Mouse (Mus musculus) midbrain, embryonic 13.5 days (tissue): ENCODE measurements around the gene Cdh24. TPM values are rescaled to one million over a fixed set of nuclear protein-coding genes. Genes with fewer than 3 reads are reported as not detected.
"Not testable (repeated sequence)": the region's sequence is repeated elsewhere in the genome, so short reads cannot be mapped to it uniquely, and the experiment has no call there.

Experiments
- ATAC-seq: fragments of 200-750 bp; cut with Nextera tagmentation; 2 replicates; pipeline ENCODE4 v1.8.0; 2017; ENCODE audit warnings: mild to moderate bottlenecking, moderate TSS enrichment, moderate library complexity
- H3K27ac ChIP-seq: fragments of 300-500 bp; sonication (generic); 2 replicates; pipeline ENCODE4 v1.5.1; 2015; ENCODE audit warnings: inconsistent platforms, mild to moderate bottlenecking, moderate library complexity
- H3K27me3 ChIP-seq: fragments of 300-500 bp; sonication (generic); 2 replicates; pipeline ENCODE4 v1.6.1; 2015; ENCODE audit warnings: mild to moderate bottlenecking, inconsistent platforms
- H3K36me3 ChIP-seq: fragments of 300-500 bp; sonication (generic); 2 replicates; pipeline ENCODE4 v1.6.1; 2015; ENCODE audit warnings: mild to moderate bottlenecking, inconsistent platforms
- H3K4me1 ChIP-seq: fragments of 300-500 bp; sonication (generic); replicated peaks from 2 replicates; pipeline ENCODE4 v1.6.1; 2015; ENCODE audit warnings: inconsistent platforms
- H3K4me2 ChIP-seq: fragments of 300-500 bp; sonication (generic); replicated peaks from 2 replicates; pipeline ENCODE4 v1.6.1; 2015; ENCODE audit warnings: moderate library complexity, mild to moderate bottlenecking, inconsistent platforms
- H3K4me3 ChIP-seq: fragments of 300-500 bp; sonication (generic); replicated peaks from 2 replicates; pipeline ENCODE4 v1.5.1; 2015; ENCODE audit warnings: mild to moderate bottlenecking, inconsistent platforms
- H3K9ac ChIP-seq: fragments of 300-500 bp; sonication (generic); replicated peaks from 2 replicates; pipeline ENCODE4 v1.6.1; 2015; ENCODE audit warnings: mild to moderate bottlenecking, inconsistent platforms
- H3K9me3 ChIP-seq: fragments of 300-500 bp; sonication (generic); 2 replicates; pipeline ENCODE4 v1.6.1; 2016; ENCODE audit warnings: mild to moderate bottlenecking, inconsistent platforms
- WGBS: fragments of 180-500 bp; shearing (Covaris S2); methylation state at CpG from one replicate; pipeline ENCODE4 v1.1.7; 2015; 5-methylcytosine and 5-hydroxymethylcytosine counted together
- polyA plus RNA-seq: library from polyadenylated mRNA; unstranded; fragments of >200 nt; fragmentation: Nextera tagmentation; extraction: Ambion mirVana; gene quantifications from 2 replicates; pipeline ENCODE4 v1.2.1, GENCODE M21; 2015

Gene Cdh24
- polyA plus RNA-seq, 1 experiment from 2014 or later, result 12.3 TPM

DNA sequence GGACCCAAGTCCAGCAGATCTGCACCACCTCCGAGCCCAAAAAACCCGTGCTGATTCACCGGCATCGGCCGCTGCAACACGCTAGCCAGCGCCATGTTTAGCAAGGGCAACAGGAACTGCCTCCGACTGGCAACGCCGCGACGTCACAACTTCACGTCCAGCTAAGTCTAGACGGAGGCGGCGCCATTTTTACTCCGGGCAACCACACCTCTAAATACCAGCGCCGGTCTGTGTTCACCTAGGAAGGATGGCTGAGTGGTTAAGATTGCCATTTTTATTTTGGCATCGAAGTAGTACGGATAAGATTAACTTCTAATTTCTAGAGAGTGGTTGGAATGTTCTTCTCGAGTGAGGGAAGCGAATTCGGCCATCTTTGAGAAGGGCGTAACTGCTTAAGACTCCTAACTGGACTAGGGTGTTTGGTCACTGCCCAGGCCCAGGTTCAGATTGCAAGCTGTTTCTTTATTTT, 23.2 kb downstream of the Cdh24 start, which contains the start of gene Psmb5:
Gene Psmb5, minus strand, starts transcription at position 126 of the 469 bp plus-strand sequence.
- Histone ChIP-seq H3K27ac (peak within 1 kb of the TSS; percentile 85), H3K4me2 (peak within 1 kb of the TSS; percentile 82), H3K4me3 (peak within 1 kb of the TSS; percentile 86), H3K36me3 (peaks cover 25% of the 10 kb centered on the region), H3K27me3 (no peaks in the 10 kb centered on the region), H3K9ac (peak within 1 kb of the TSS; percentile 89), H3K4me1 (peaks cover 19% of the 10 kb centered on the region), H3K9me3 (no peaks in the 10 kb centered on the region)
- WGBS, result under 1% methylated on average over 25 of the region's 25 CpGs
- peak; percentile 92 for ATAC-seq

- peaks cover 30% of the 10 kb centered on the region for H3K36me3 ChIP-seq
- peak overlapping the region; percentile 86 for H3K4me3 ChIP-seq
- no peaks in the 10 kb centered on the region for H3K27me3 ChIP-seq
- H3K27ac ChIP-seq, result peak overlapping the region; percentile 85
- H3K9me3 ChIP-seq, result no peaks in the 10 kb centered on the region
- peaks cover 19% of the 10 kb centered on the region for H3K4me1 ChIP-seq
- peak overlapping the region; percentile 82 for H3K4me2 ChIP-seq
- peak; percentile 70 for ATAC-seq
- H3K9ac ChIP-seq, result peak overlapping the region; percentile 89
- 2% methylated on average over 38 of the region's 38 CpGs for WGBS
These were observed 23.8 kb downstream of the Cdh24 start for GRCm38 (mm10) chr14:54617152-54617896.

DNA sequence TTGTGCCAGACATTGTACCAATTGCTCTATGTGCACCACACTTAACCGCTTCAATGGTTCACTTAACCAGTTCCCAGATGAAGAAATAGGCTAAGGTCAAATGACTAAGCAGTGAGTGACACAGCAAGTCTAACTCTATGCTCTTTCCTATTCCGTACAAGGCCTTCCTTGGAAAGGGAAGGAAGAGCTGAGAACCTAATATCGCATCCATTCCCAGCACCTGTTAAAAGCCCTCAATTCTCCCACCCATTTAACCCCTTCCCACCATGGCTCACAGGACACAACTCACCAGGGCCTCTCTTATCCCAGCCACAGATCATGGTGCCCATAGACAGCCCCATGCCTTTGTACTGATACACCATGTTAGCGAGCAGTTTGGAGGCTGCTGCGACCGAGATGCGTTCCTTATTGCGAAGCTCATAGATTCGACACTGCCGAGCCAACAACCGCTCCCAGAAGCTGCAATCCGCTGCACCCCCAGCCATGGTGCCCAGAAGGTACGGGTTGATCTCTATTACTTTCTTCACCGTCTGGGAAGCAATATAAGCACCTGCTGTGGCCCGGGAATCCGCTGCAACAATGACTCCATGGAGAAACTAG, 24.8 kb downstream of the Cdh24 start:
- H3K4me3 ChIP-seq, result peak overlapping the region; percentile 86; the same call in 1 of the 2 replicates

GRCm38 (mm10) chr14:54614130-54614529, 27.0 kb downstream of the Cdh24 start:
- not testable (repeated sequence) for H3K9ac ChIP-seq, H3K27me3 ChIP-seq, H3K9me3 ChIP-seq, H3K4me3 ChIP-seq, H3K27ac ChIP-seq, ATAC-seq, H3K4me2 ChIP-seq
- 96% methylated on average over 16 of the region's 16 CpGs for WGBS
- peaks cover 47% of the 10 kb centered on the region for H3K36me3 ChIP-seq
- H3K4me1 ChIP-seq, result peaks cover 19% of the 10 kb centered on the region

More for the DNA sequence above, 24.8 kb downstream of the Cdh24 start:
- Histone ChIP-seq H3K4me2 (peak overlapping the region; percentile 82), H3K9ac (no peak overlapping the region), H3K27ac (no peak overlapping the region), H3K4me1 (peaks cover 19% of the 10 kb centered on the region), H3K36me3 (peaks cover 37% of the 10 kb centered on the region), H3K9me3 (no peaks in the 10 kb centered on the region), H3K27me3 (no peaks in the 10 kb centered on the region)
- ATAC-seq, result no peak
- 94% methylated on average over 16 of the region's 16 CpGs for WGBS

DNA sequence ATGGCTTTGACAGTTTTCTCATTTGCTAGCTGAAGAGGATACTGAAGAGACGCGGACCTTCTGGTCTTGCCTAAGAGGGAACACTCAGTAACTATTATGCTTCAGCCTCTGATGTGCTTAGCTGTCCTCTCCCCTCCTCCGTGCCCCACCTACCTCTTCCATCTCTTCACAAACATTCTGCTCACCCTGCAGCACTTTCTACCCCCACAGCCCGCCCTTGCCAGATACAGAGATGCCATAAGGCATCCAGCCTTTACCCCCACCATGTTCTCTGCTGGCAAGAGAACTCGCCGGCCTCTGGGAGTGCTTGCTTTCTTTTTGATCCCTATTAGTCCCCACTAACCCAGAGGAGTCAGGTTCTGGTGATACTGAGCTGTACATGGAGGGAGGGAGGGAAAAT, 30.5 kb downstream of the Cdh24 start:
- Histone ChIP-seq H3K4me1 (peaks cover 4% of the 10 kb centered on the region; the same call in 1 of the 2 replicates), H3K4me3 (no peak overlapping the region), H3K9me3 (no peaks in the 10 kb centered on the region), H3K27ac (no peak overlapping the region), H3K4me2 (no peak overlapping the region), H3K9ac (no peak overlapping the region), H3K27me3 (no peaks in the 10 kb centered on the region), H3K36me3 (peaks cover 40% of the 10 kb centered on the region)
- whole genome bisulfite sequencing, result 86% methylated on average over 6 of the region's 6 CpGs
- no peak for ATAC-seq

DNA sequence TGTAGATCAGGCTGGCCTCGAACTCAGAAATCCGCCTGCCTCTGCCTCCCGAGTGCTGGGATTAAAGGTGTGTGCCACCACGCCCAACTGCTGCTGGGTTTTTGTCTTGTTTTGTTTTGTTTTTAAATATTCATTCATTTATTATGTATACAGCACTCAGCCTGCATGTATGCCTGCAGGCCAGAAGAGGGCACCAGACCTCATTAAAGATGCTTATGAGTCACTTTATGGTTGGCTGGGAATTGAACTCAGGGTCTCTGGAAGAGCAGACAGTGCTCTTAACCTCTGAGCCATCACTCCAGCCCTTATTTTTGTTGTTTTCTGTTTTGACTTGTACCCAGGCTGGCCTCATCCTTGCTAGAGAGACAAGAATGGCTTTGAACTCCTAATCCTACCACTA, 31.2 kb downstream of the Cdh24 start:
- ATAC-seq, result no peak
- Histone ChIP-seq H3K27ac (no peak overlapping the region), H3K9ac (no peak overlapping the region), H3K4me2 (no peak overlapping the region), H3K27me3 (no peaks in the 10 kb centered on the region), H3K4me3 (no peak overlapping the region), H3K9me3 (no peaks in the 10 kb centered on the region), H3K36me3 (peaks cover 33% of the 10 kb centered on the region), H3K4me1 (peaks cover 4% of the 10 kb centered on the region)
- WGBS, result 68% methylated on average over 4 of the region's 4 CpGs

DNA sequence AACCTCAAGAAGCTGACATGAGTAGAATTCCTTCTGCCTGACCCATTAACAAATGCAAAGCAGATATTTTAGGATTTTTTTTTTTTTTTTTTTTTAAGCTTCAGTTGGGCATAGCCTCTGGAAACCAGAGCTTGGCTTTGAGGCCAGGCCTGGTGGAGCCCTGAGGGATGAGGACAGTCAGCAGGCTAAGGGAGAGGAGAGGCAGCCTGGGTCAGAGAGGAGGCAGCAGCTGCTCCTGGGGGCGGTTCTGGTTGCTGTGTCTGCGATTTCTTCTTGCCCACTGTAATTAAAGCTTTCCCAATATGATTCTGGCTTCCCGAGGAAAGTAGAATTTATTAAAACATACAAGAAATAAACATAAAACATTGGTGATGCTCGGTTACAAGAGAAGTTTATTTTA, 31.9 kb downstream of the Cdh24 start:
- no peaks in the 10 kb centered on the region for H3K9me3 ChIP-seq
- no peak for ATAC-seq
- H3K4me3 ChIP-seq, result no peak overlapping the region
- H3K36me3 ChIP-seq, result peaks cover 29% of the 10 kb centered on the region
- H3K27ac ChIP-seq, result no peak overlapping the region
- peaks cover 11% of the 10 kb centered on the region for H3K4me1 ChIP-seq
- no peaks in the 10 kb centered on the region for H3K27me3 ChIP-seq
- no peak overlapping the region for H3K9ac ChIP-seq
- no peak overlapping the region for H3K4me2 ChIP-seq
- 84% methylated on average over 4 of the region's 4 CpGs for WGBS

DNA sequence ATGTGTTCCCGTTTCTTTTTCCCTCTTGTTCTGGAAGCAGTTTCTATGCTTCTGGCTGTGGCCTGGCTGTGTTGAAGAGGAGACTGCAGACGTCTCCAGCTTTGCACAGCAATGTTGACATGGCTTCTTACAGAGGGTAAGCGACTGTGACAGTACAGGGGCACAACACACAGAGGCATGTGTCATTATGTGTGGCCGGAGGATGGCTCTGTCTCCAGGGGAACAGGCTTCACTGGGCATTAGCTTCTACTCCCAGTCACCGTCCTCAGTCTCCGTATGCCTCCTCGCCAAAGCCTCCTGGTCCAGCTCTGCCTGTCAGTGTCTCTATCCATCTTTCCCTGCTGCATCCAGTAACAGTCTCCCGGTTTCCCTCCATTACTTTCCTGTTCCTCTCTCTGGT, 33.9 kb downstream of the Cdh24 start:
- WGBS, result 42% methylated on average over 8 of the region's 8 CpGs
- Histone ChIP-seq H3K4me2 (no peak overlapping the region), H3K9ac (no peak overlapping the region), H3K4me3 (no peak overlapping the region), H3K9me3 (no peaks in the 10 kb centered on the region), H3K27me3 (no peaks in the 10 kb centered on the region), H3K4me1 (peaks cover 24% of the 10 kb centered on the region), H3K27ac (no peak overlapping the region), H3K36me3 (peaks cover 17% of the 10 kb centered on the region)
- no peak for ATAC-seq

- no peaks in the 10 kb centered on the region for H3K27me3 ChIP-seq
- under 1% methylated on average over 39 of the region's 39 CpGs for WGBS
- H3K36me3 ChIP-seq, result peaks cover 8% of the 10 kb centered on the region; the same call in 1 of the 2 replicates
- H3K9me3 ChIP-seq, result no peaks in the 10 kb centered on the region
- peaks cover 26% of the 10 kb centered on the region for H3K4me1 ChIP-seq
- H3K4me3 ChIP-seq, result peak within 1 kb of the TSS; percentile 45
- ATAC-seq, result peak; percentile 17; the same call in 1 of the 2 replicates
- peak within 1 kb of the TSS; percentile 57 for H3K4me2 ChIP-seq
- peak within 1 kb of the TSS; percentile 63 for H3K27ac ChIP-seq
- peak within 1 kb of the TSS; percentile 50 for H3K9ac ChIP-seq
These were observed 35.3 kb downstream of the Cdh24 start, which contains the start of gene 4931414P19Rik for GRCm38 (mm10) chr14:54605752-54606321. 4931414P19Rik (minus strand) TSS chr14:54605993.

DNA sequence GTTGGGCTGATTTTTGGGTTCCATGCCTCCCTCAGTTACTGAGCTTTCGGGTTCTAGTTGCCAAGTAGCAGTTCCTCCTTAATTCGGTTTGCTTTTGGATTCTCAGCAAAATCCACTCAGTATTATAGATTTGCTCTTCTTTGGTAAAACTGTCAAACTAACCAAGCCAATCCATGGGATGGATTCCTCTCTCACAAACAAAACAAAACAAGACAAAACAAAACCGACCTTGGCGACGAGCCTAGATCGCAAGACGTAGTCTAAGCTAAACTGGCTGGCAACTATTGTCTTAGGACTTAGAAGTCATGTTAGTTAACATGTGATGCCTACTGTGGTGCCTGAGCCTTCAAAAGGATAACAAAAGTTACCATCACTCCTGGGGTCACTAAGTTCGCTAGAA, 37.5 kb downstream of the Cdh24 start:
- H3K4me1 ChIP-seq, result peaks cover 26% of the 10 kb centered on the region
- H3K9ac ChIP-seq, result no peak overlapping the region
- 85% methylated on average over 8 of the region's 8 CpGs for WGBS

DNA sequence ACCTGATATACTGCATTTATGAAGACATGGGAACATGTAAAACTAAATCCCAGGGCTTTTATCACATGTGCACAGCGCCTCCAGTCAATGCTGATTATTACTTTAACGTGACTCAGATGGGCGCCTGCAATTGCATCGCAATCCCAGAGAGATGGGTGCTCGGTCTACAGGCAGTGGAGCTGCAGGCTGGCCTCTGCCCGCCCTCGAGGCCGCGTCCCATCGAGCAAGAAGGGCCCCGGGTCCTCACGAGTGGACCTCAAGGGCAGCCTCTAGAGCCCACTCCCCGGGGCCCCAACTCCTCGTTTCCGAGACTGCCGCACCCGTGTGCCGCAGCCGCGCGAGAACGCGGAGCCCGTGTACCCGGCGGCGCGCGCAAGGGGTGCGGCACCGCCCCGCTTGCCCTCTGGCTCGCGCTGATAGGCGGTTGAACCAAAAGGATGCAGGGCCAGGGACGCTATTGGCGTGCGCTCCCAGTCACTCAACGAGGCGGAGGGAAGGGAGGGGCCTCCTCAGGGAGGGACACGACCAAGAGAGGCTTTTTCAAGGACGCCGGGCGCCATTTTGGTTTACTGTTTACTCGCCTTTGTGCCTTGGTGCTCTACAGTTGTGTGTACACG, 38.0 kb downstream of the Cdh24 start:
- no peaks in the 10 kb centered on the region for H3K9me3 ChIP-seq
- H3K27ac ChIP-seq, result peak overlapping the region; percentile 95
- H3K9ac ChIP-seq, result peak overlapping the region; percentile 76
- under 1% methylated on average over 46 of the region's 46 CpGs for WGBS
- peaks cover 7% of the 10 kb centered on the region; the same call in 1 of the 2 replicates for H3K36me3 ChIP-seq
- peak; percentile 99 for ATAC-seq
- no peaks in the 10 kb centered on the region for H3K27me3 ChIP-seq
- peaks cover 26% of the 10 kb centered on the region for H3K4me1 ChIP-seq
- H3K4me2 ChIP-seq, result peak overlapping the region; percentile 55
- H3K4me3 ChIP-seq, result peak overlapping the region; percentile 61

More for the DNA sequence above, 37.5 kb downstream of the Cdh24 start:
- no peak for ATAC-seq
- peak overlapping the region; percentile 61 for H3K4me3 ChIP-seq
- peak overlapping the region; percentile 55 for H3K4me2 ChIP-seq
- peaks cover 7% of the 10 kb centered on the region; the same call in 1 of the 2 replicates for H3K36me3 ChIP-seq
- no peaks in the 10 kb centered on the region for H3K27me3 ChIP-seq
- H3K9me3 ChIP-seq, result no peaks in the 10 kb centered on the region
- H3K27ac ChIP-seq, result peak overlapping the region; percentile 95
